Mouse (Mus musculus): ENCODE measurements at regions not wholly inside any gene's neighbourhood (a gene's known extent, or its start where the extent isn't known, plus 50 kb on each side); places are given as distances from the start of the nearest gene placed in this dataset.
"Not testable (repeated sequence)": the region's sequence is repeated elsewhere in the genome, so short reads cannot be mapped to it uniquely, and the experiment has no call there.

DNA sequence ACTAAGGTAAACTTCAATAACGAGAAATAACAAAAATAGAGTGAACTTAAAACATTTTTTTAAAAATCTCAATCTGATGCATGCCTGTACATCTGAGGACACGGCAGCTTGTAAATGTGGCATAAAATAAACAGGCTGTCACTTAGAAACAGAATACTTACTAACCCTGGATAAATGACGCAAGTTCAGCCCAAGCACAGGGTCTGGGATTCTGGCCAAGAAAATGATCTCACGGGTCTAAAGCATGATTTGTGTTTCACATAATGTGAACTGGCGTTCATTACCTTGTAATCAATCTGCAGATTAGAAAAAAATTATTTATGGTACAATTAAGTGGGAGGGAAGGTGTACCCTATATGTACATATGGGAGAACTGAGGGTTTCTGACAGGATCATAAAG lies 512.1 kb upstream of the Vrk2 start:
- DNase-seq: no peak

DNA sequence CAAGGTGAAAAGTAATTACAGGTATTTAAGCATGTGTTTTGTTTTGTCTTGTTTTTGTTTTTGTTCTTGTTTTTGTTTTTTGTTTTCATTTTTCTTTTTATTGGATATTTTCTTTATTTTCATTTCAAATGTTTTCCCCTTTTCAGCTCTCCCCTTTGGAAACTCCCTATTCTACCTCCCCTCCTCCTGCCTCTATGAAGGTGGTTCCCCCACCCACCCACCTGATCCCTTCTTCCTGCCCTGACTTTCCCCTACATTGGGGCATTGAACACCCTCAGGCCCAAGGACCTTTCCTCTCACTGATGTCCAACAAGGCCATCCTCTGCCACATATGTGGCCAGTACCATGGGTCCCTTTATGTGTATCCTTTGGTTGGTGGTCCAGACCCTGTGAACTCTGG lies 509.1 kb upstream of the Vrk2 start:
- DNase-seq: no peak

DNA sequence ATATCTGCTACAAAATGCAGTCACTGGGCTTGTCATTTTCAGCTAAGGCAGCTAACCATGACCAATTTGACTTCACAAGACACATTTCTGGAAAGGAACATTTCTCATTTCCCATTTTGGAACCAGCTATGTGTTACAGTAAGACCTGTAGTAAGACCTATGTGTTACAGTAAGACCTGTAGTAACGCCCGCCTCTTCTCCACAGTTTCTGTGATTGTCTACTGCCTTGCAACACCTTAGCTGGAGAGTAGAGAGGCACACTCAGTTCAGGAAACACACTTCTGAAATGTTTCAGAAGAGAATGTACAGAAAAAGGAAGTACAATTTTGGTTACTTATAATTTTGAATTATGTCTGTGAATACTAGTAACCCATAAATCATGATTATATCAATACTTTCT lies 508.2 kb upstream of the Vrk2 start:
- DNase-seq: no peak

DNA sequence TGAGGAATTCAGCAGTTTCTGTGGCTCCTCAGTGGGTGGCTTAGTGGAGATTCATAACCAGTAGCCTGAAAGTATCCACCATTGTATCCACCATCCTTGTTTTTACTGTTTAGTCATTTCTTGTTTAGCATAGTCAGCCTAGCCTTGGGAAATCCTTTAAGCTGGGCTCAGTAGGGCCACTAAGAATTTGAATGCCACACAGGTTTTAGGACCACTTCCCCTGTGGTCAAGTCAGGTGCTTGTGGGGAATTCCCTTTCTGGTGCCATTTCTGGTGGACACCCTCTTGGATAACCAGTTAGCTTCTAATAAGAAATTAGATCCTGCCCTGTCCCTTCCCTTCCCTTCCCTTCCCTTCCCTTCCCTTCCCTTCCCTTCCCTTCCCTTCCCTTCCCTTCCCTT lies 502.8 kb upstream of the Vrk2 start:
- no peak for DNase-seq

DNA sequence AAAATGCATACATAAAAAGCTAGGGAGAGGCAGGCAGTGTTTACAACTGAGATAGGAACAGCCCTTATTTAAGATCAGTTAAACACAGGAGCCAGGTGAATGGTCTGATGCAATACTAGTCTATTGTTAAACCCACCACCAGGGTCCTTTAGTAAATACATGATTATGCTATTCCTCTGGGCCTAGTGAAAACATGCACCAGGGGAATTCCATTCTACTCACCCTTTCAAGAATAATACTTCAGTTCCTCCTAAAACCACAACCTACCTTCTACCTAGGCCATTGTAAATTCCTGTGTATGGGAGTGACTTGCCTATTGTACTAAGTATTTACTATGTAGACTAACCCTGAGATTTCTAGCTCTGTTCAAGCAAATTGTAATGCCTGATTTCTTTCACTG lies 501.7 kb upstream of the Vrk2 start:
- DNase-seq: not testable (repeated sequence)

DNA sequence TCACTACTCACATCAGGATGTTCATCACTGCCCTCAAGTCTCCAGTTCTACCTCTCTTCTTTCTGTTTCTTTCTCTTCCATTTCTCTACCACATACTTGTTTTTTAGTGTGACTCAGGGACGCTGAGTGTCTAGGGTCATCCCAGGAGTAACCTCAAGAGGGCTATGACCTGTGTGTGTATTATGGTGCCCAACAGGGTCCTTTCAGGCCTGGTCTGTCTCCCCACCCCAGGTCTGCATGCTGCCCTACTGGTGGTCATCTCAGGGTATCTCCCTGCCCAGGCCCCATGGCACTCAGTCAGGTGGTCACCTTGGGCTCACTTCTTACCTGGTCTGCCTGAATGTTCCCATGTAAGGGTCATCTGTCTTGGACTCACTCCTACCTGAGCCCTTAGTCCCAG lies 492.7 kb upstream of the Vrk2 start:
- no peak for DNase-seq

DNA sequence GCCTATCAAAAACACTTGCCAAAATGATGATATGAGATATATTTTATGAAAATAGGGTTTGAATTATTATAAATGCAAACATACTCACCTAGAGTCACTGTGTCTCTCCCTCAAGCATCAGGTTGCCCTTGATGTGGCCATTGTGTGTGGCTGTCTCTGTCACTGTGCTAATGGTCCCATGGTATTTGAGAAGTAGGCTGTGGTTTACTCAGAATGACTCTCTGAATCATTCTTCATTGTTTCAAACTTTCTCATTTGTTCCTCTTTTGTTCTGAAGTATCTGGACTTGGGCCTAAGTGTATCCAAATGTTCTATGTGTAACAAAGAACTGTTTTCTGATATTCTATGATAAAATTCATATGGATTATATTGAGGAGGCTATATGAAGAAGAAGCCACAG lies 487.4 kb upstream of the Vrk2 start:
- no peak for DNase-seq

DNA sequence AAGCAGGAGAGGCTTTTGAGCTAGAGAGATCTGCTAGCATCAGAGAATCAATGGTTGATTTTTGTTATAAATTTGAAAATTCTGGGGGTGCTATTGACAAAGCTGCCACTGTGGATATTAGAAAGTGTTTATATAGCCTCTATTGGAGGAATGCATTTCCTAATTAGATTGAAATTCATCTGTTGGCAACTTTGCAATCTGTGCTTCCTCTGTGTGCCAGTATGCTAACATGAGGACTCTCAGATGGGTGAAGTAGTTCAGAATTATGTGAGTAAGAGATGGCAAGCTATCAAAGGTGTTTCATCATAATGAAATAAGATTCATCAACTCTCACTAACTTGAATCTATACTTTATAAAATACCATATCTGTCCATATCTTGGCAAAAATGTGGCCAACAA lies 476.6 kb upstream of the Vrk2 start:
- DNase-seq: no peak

DNA sequence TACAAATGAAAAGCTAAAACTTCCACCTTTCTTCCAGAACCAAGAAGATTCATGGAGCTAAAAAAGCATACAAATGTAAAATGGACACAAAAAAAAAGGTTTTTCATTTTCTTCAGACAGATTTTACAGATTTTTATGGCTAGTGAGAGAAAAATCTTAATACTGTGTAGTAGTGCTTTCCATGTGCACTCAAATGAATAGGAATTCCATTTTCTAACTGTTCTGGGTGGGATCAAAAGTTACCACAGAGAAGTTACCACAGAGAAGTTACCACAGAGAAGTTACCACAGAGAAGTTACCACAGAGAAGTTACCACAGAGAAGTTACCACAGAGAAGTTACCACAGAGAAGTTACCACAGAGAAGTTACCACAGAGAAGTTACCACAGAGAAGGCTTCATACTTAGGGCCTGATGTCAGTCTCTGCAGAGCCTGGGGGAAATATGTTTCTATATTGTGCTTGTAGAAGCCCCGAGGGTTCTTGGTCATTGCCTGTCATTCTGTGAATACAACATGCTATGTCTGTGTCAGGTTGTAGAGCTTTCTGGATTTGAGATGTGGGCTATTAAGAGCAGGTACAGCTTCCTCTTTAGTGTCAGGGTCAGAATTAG lies 433.5 kb upstream of the Vrk2 start:
- DNase-seq: no peak

DNA sequence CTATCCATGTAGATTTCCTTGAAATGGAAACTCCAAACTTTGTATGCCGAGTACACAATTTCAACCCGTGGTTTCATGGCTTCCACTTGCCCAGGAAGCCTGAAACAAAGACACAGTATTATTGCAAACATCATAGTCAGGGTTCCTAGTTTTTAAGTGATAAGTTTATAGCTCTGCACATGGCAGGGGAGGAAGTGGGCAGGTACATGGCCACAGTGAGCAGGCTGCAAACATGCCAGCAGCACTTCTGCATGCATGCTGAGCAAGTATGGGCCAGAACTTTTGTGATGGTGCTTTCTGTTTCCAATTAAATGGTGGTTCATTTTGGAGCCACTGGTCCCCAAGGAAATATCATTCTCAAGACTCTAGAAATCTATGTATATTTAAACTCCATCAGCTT lies 431.7 kb upstream of the Vrk2 start:
- no peak for DNase-seq

DNA sequence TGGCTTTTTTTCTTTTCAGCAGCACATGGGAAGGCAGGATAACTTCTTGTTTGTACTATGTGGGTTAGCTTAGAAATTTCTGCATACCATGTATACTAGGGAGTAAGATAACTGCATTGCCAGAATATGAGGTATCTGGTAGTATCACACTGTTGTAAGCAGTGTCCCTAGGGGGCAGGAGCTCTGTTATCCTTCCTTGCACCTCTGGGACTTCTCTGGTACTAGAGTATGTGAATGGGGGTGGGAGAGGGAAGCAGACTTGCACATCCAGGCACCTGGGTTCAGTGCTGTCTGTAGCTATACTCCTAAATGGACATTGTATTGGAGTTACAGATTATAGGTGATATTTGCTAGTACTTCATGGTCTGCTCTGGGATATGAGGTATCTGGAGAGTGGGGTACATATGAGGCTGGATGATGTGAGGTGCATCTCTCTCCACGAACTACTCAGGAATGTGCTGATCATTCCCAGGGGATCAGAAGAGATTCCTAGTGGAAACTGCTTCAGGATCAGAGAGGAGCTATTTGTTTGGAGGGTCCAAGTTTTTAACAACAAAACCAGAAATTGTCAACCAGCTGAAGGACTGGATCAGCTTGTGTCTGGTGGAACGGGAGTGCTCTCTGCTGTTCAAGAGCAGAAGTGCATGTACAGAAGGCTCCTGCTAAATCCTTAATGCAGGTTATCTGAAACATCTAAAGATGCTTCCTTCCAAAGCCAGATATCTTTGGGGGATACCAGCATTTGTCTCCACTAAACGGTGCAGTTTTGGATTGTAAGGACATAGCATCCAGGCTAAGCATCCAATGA lies 402.7 kb upstream of the Vrk2 start:
- DNase-seq: no peak

DNA sequence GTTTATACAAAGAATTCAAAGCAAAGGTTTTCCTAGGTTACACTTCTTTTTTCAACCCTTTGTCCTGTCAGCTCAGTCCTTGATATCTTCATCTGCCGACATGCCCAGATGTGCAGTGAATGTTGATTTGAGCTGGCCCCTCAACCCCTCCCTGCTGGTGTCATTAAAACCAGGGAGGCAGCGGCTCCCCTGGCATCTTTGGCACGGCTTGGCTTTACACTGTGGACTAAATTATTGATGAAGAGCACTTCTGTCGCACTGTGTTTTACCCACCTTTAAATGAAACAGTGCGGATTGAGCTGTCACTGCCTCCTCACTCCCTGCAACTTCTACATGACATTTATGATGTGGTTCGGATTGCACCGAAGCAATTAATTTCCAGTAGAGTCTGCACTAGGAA lies 387.4 kb upstream of the Vrk2 start:
- DNase-seq: no peak

DNA sequence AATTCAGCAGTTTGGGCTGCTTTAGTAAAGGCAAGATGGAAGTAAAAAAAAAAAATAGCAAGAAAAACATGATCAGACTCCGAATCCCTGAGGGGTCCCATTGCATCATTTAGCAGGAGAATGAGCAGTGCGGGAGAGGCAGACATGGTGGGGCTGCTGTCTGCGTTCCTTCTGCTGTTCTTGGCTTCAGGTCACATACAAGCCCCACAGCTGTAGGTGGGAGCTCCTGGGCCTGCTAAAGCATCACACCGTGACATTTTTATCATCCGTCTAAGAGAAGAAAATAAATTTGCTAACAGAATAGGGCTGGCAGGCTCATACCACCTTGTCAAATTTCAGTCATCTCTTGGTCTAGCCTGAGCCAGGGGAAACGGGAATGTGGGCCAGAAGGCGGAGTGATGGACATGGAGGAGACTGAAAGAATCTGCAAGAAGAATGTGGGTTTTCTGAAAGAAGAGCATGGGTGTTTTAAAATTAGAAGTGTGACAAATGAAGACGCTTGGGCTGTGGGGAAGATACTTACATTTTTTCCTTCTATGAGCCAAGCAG lies 378.8 kb upstream of the Vrk2 start:
- DNase-seq: no peak

DNA sequence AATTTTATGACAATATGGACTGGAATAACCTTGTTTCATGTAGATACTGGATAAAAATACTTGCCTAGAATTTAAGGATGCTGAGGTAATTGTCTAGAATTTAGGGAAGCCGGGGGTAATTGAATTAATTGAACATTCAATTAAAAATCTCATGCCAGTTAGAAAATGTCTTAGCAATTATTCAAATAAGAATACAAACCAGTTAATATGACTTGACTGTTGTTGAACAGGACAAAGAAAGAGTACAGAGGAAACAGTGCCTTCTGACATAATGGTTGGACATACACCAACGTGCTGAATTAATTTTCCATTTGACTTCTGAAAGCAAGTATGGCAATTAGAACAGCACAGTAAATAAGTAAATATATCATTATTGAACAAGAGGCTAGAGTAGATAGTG lies 377.4 kb upstream of the Vrk2 start:
- DNase-seq: no peak

DNA sequence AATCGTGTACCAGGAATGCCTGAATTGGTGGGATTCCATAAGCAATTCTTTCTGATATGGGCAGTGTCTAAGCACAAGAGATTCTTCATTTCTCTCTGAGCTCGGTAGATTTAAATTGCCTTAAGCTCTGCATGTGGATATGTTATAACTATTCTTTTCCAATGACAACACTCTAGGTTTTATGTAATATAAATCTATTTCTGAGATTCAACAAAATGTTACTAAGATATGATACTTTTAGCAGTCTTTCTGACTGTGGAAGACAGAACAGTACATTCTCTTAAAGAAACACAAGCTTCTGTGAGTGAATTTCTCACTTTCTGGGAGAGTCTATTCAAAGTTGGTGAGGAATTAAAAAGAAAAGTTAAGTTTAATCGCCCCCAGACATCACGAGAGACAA lies 373.6 kb upstream of the Vrk2 start:
- no peak for DNase-seq

DNA sequence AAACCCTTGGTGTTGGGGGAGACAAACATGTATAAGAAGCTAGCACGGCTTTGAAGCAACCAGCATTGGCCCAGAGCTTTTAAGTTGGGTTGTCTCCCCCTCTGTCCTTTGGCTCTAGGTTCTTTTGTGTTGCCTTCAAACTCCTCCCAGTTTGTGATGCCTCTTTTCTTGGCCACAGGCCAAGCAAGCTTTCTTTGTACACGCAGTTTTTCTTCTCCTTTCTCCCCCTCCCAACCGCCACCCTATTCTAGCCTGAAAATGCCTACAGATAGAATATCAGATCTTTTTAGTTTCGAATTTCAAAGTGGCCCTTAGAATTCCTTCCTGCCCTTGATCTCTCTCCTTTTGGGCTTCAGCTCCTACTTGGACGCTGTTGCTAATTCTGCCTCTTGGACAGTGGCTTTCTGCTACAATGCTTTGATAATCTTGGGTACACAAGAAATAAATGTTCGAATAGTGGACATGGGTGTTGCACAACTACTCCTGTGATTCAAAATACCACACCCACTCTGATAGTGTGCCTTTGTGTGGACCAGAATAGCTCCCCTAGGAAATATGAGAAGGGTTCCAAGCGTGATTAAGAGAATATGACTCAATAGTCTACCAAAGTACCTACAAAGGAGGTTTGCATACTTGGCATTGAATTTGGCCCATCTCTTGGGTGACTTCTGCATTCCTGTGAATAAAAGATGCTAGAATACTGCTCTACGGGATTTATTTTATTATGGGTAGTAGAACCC lies 369.3 kb upstream of the Vrk2 start:
- DNase-seq: peak in 1 of 2 experiments; percentile 8

DNA sequence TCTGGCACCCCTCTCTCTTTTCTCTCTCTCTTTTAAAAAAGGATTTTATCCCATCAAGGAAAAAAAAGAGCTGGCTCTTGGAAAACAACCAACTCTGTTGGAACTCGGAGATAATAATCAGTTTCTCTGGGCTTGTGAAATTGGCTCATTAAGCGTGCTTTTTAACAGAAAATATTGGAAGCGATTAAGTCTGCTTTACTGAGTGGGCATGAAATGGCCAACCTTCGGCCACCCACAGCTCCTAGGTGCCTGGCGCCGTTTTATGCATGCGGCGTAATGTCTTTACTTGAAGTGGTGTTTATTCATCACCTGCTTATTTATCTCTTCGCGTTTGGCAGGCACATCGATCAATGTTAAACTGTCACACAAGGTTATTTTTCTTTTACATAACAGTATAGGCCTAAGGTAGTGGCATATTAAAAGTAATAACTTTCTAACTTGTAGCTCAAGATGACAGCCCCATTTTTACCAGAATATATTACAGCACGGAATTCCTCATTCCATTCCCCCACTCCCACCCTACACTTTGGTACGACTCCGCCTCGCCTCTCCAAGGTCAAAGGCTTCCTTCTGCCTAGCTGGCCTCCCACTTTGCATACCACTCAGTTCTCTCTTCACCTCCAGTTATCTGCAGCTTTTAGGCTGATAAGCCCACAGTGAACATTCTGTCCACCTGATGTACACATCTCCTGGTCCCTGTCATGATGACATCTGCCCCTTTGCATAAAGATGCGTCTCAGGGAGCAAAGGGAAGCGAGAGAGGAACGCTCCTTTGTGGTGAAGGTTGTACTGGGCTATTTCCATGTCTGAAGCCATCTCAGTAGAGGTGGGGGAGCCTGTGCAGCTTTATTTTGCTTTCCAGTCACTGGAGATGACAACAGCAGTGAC lies 368.5 kb upstream of the Vrk2 start:
- no peak for DNase-seq

DNA sequence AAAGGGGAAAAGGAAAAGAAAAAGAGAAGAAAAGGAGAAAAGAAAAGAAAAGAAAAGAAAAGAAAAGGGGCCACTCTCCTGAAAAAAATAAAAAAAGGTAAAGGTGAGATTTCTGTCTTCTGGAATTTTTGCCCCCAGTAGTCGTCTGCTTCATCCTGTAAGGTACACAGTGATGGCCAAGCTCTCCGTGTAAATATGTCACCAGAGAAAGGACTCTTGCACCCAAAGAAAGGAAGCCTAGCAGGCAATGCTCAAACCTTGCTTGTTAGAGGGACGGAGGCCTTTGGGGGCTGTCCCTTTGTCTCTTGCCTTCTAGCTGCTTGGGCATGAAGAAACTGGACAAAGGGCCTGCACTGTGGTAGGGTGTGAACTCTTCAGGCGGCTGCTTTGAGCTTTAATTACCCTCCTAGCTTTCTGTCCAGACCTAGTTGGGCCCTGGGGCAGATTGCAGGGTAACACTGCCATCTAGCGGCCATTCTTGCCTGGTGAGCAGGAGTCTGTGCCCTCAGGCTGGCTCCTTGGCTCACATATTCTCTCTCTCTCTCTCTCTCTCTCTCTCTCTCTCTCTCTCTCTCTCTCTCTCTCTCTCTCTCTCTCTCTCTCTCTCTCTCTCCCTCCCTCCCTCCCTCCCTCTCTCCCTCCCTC lies 367.7 kb upstream of the Vrk2 start:
- DNase-seq: peak; percentile 58 to 69

DNA sequence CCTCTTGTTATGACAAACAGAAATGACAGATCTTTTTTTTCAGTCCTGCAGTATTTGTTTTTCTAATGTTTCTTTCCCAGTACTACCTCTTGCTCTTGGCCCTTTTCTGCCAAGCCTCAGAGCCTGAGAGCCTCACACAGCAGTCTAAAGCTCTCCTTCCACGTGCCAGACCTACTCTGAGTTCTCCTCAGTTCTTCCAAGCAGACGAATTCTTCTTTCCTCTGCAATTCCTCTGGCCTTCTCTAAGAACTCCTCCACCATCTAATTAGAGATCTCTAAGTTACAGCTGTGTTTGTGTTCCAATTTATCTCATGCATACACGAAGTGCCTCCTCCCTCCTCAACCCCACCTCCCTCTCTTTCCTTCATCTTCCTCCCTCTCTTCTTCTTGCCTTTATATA lies 362.4 kb upstream of the Vrk2 start:
- DNase-seq: no peak

DNA sequence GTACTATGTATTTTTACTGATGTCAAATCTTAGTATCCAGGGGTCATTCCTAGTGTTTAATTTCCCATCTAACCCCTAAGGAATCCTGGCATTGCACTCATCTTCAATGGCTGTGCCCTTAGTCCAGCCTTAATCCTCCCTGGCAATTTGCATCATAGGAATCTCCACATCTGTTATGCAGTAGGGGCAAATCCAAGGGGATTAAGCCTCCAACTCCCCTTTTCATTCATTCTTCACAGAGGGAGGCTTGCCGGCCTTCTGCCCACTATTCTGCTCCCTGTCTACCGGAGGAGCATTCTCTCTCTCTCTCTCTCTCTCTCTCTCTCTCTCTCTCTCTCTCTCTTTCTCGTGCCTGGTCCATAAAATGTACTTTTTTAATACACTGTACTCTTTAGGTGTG lies 338.0 kb upstream of the Vrk2 start:
- DNase-seq: no peak

DNA sequence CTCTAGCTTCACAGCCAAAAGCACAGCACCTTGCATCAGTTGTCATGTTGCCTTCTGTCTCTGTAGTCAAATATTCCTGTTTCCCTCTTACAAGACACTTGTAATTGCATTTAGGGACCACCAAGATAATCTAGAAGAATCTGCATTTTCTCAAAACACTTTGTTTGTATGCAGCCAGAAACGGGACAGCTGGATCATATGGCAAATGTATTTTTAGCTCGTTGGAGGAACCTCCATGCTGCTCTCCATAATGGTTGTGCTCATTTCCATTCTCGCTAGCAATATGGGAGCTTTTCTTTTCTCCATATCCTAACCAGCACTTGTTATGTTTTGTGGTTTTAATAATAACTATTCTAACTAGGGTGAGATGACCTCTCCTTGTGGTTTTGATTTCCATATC lies 313.3 kb upstream of the Vrk2 start:
- DNase-seq: no peak

DNA sequence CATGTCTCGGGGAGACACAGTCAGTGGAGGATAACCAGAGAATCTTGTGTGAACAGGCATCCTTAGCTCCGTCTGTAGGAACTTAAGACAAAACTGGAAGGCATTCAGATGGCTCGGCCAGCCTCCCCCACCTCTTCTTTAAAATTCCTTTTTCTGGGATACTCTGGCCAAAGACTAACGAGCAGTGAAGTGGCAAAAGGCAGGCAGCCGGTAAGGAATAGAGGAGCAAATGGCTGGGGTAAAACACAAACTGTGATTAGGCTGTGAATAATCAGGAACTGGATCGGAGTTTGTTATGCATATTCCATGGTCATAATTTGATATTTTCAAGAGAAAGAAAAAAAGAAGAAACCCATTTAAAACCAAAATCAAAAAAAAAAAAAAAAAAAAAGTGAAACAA lies 287.8 kb upstream of the Vrk2 start:
- DNase-seq: no peak

Data from lung, adult 18-20 months (tissue).